8 mouse cellular contexts compared by ENCODE assay signal in genomic region chrX:56346932-56347253, GRCm38 (mm10). TPM values are rescaled to one million over a fixed set of nuclear protein-coding genes. Genes with fewer than 3 reads are reported as not detected.
A peak's percentile ranks its signal among the peaks of the same experiment; 100 is the strongest.
DNase-seq lines count a peak whose midpoint lies in the region; TF ChIP-seq lines count a peak whose summit lies in the region.

No protein-coding gene starts in this region.

- DNase-seq in CH12.LX (ENCODE audit: extremely low read depth) = no peak
- peak; percentile 12 for DNase-seq in ZHBTc4 (ENCODE audit: low read depth, low spot score)
- DNase-seq in embryo, embryonic 11 days = peak; percentile 5
- DNase-seq in heart, embryonic 10.5 days (ENCODE audit: low spot score) = no peak
- DNase-seq in kidney, adult 9 months = peak; percentile 48
- DNase-seq in lung, adult 2 months = peak; percentile 5
- DNase-seq in ovary, postnatal 36 days (ENCODE audit: low spot score) = peak; percentile 32
- DNase-seq in natural killer cell, adult 2 months (ENCODE audit: low spot score in 2 of 2) = no peak

- TF ChIP-seq CTCF in CH12.LX (conservative IDR thresholded peaks at IDR 0.05 in 1 of 2, IDR thresholded peaks at IDR 0.05 in 1 of 2; ENCODE audit: low read depth in 2 of 2, low read length in 2 of 2) = no peak
- no peak for TF ChIP-seq CTCF in lung, adult 2 months (IDR thresholded peaks at IDR 0.05; ENCODE audit: insufficient read depth, low read length)

- H3K27ac ChIP-seq in CH12.LX (ENCODE audit: insufficient read depth, low read depth) = no peak overlapping the region
- peak overlapping the region; percentile 84 for H3K27ac ChIP-seq in heart, embryonic 10.5 days

- H3K9ac ChIP-seq in CH12.LX (ENCODE audit: insufficient read depth, low read depth) = peak overlapping the region; percentile 83; the same call in 1 of the 2 replicates

- WGBS in heart, embryonic 10.5 days = 57% methylated on average over 8 of the region's 8 CpGs
- 45% methylated on average over 8 of the region's 8 CpGs for WGBS in lung, adult 2 months

- no peaks in the 10 kb centered on the region for H3K79me2 ChIP-seq in CH12.LX (replicated peaks; ENCODE audit: control insufficient read depth, extremely low read depth, insufficient read depth, poor library complexity, severe bottlenecking)

- peaks cover 0 to 2% of the 10 kb centered on the region in 2 experiments for H3K36me3 ChIP-seq in CH12.LX (replicated peaks in 1 of 2; ENCODE audit: control insufficient read depth in 1 of 2, insufficient read depth in 1 of 2, low read length in 1 of 2)
- H3K36me3 ChIP-seq in heart, embryonic 10.5 days = peaks cover 8% of the 10 kb centered on the region; the same call in 1 of the 2 replicates

- no peak for TF ChIP-seq EP300 in CH12.LX (IDR thresholded peaks at IDR 0.05; ENCODE audit: low read length)

- no peak for TF ChIP-seq POLR2A in CH12.LX (IDR thresholded peaks at IDR 0.05; ENCODE audit: low read depth, low read length)
- TF ChIP-seq POLR2A in lung, adult 2 months (IDR thresholded peaks at IDR 0.05; ENCODE audit: borderline replicate concordance, extremely low read depth, low read depth, low read length) = no peak

- no peaks in the 10 kb centered on the region for H3K27me3 ChIP-seq in CH12.LX (replicated peaks)
- no peaks in the 10 kb centered on the region for H3K27me3 ChIP-seq in heart, embryonic 10.5 days (ENCODE audit: insufficient read depth, poor library complexity, severe bottlenecking)

- peak overlapping the region in 2 of 3 experiments; percentile 15 to 60 for H3K4me3 ChIP-seq in CH12.LX (replicated peaks in 1 of 3; ENCODE audit: low read depth in 2 of 3, low read length in 2 of 3, poor library complexity in 1 of 3)
- peak overlapping the region; percentile 66 for H3K4me3 ChIP-seq in heart, embryonic 10.5 days
- H3K4me3 ChIP-seq in lung, adult 2 months (replicated peaks; ENCODE audit: extremely low read depth, low read depth, low read length) = peak overlapping the region; percentile 71

- in situ Hi-C loops in CH12.LX (cut with MboI; ENCODE audit: low pct_ligation_motif_present, low pct_unique_long_range_greater_than_20kb, low sequenced_read_pairs) = no loop called here

- no peaks in the 10 kb centered on the region for H3K9me3 ChIP-seq in CH12.LX (replicated peaks; ENCODE audit: low read length)
- no peaks in the 10 kb centered on the region for H3K9me3 ChIP-seq in heart, embryonic 10.5 days

- H3K4me1 ChIP-seq in CH12.LX (ENCODE audit: control insufficient read depth in 1 of 2, insufficient read depth in 2 of 2) = peaks cover 0 to 4% of the 10 kb centered on the region in 2 experiments; a peak in 1 of 4 replicates
- H3K4me1 ChIP-seq in heart, embryonic 10.5 days = no peaks in the 10 kb centered on the region
- H3K4me1 ChIP-seq in lung, adult 2 months (ENCODE audit: control insufficient read depth, insufficient read depth, low read length) = no peaks in the 10 kb centered on the region

- dilution Hi-C loops in CH12.LX (cut with MboI; ENCODE audit: extremely low pct_ligation_motif_present, extremely low pct_unique_long_range_greater_than_20kb, low sequenced_read_pairs) = no loop called here

- no peak for TF ChIP-seq RAD21 in CH12.LX (IDR thresholded peaks at IDR 0.05; ENCODE audit: low read depth, low read length)

- H3K4me2 ChIP-seq in CH12.LX (ENCODE audit: insufficient read depth, low read depth, poor library complexity, severe bottlenecking) = peak overlapping the region; percentile 73

TF ChIP-seq in CH12.LX, 34 proteins besides CTCF, POLR2A, EP300 and RAD21:
- no peak for TF ChIP-seq MAFK (IDR thresholded peaks at IDR 0.05; ENCODE audit: insufficient replicate concordance, low read length)
- TF ChIP-seq MEF2A (IDR thresholded peaks at IDR 0.05; ENCODE audit: borderline replicate concordance, low read depth, low read length) = no peak
- no peak for TF ChIP-seq SIN3A (IDR thresholded peaks at IDR 0.05; ENCODE audit: low read length)
- no peak for TF ChIP-seq ETS1 (conservative IDR thresholded peaks at IDR 0.05; ENCODE audit: low read depth, low read length)
- TF ChIP-seq MAX (IDR thresholded peaks at IDR 0.05; ENCODE audit: low read length) = no peak
- no peak for TF ChIP-seq ZKSCAN1 (IDR thresholded peaks at IDR 0.05; ENCODE audit: borderline replicate concordance, low read depth, low read length)
- TF ChIP-seq NELFE (IDR thresholded peaks at IDR 0.05; ENCODE audit: low read depth, low read length) = no peak
- no peak for TF ChIP-seq E2F4 (IDR thresholded peaks at IDR 0.05; ENCODE audit: insufficient replicate concordance, low read depth, low read length)
- TF ChIP-seq MAZ (IDR thresholded peaks at IDR 0.05; ENCODE audit: low read depth, low read length) = no peak
- no peak for TF ChIP-seq MXI1 (IDR thresholded peaks at IDR 0.05; ENCODE audit: low read depth, low read length)

RNA-seq across cellular contexts. Expression of gene Zfp449, which starts 0.7 kb away (rescaled TPM):
- total RNA-seq in CH12.LX (2012; rRNA removed) (1.2 and 1.3 TPM in 2 replicates), CH12.LX (2014; rRNA removed) (2.2 TPM in 2 replicates)
- 1.3 TPM in 2 replicates for polyA plus RNA-seq in CH12.LX (2012; ENCODE audit: insufficient read length, low read depth)
- 7.4 and 9.7 TPM in 2 replicates for polyA plus RNA-seq in heart, embryonic 10.5 days (2016; fragmentation: Nextera tagmentation; extraction: Ambion mirVana)
- 0.23 and 0.63 TPM in 2 replicates for polyA plus RNA-seq in lung, adult 2 months (2012; rRNA removed)

RNA-seq across cellular contexts. Expression of gene Smim10l2a, which starts 27.5 kb away (rescaled TPM):
- 0.76 TPM in 2 replicates for total RNA-seq in CH12.LX (2012; rRNA removed)
- total RNA-seq in CH12.LX (2014; rRNA removed) = 1.7 and 2.8 TPM in 2 replicates
- polyA plus RNA-seq in CH12.LX (2012; ENCODE audit: insufficient read length, low read depth) = 0.97 and 1.1 TPM in 2 replicates
- polyA plus RNA-seq in heart, embryonic 10.5 days (2016; fragmentation: Nextera tagmentation; extraction: Ambion mirVana) = 4.5 and 6.9 TPM in 2 replicates
- 1.1 and 1.4 TPM in 2 replicates for polyA plus RNA-seq in lung, adult 2 months (2012; rRNA removed)

Comparison
In these comparisons a context has a peak if more than half of its experiments do, and no peak if none do; other contexts are left out.
1. DNase-seq: peak in ZHBTc4 (single experiment), embryo, embryonic 11 days (single experiment), kidney, adult 9 months (single experiment), lung, adult 2 months (single experiment) and ovary, postnatal 36 days (single experiment); none in CH12.LX (single experiment), heart, embryonic 10.5 days (single experiment) and natural killer cell, adult 2 months (0 of 2).
2. Peak in every context shown above with its lines, with median percentiles within 50 percentile points of each other: H3K4me3 ChIP-seq.